Mouse (Mus musculus) embryonic stem cell, embryonic (primary cell): ENCODE data around the gene Soat1.

Experiments
- CTCF ChIA-PET, 4 experiments: fragments of 300-600 bp in 2 of 4; fragments of 350-600 bp in 2 of 4; sonication (Branson Sonifier 250); formaldehyde crosslinking; loops; one replicate each; lab custom pipeline; 2022; ENCODE audit warnings: inconsistent platforms in 2 of 4; lab: Charles Lee
- POLR2A ChIA-PET, 4 experiments: fragments of 300-600 bp in 2 of 4; fragments of 350-600 bp in 2 of 4; sonication (Branson Sonifier 250); formaldehyde crosslinking; loops; one replicate each; lab custom pipeline; 2022; ENCODE audit warnings: antibody characterized with exemption in 4 of 4, inconsistent platforms in 1 of 4; lab: Charles Lee

Soat1 gene

DNA sequence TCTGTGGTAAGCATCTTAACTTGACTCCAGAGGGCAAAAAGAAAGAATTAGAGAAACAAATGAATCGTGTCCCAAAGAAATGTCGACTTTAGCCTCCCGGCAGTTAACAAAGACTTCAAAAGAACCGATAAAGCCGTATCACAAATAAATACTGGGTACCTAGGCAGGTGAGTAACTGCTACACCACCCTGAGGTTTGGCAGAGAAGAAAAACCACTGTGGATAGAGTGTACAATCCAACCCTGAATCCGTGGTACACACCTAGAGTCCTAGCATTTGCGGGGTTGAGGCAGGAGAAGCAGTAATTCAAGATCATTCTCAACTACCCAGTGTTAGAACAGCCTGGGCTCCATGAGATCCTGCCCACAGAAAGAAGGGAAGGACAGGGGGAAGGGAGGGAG is 2.2 kb downstream of the Soat1 start:
- ChIA-PET CTCF (no interaction called here), POLR2A (no interaction called here)

DNA sequence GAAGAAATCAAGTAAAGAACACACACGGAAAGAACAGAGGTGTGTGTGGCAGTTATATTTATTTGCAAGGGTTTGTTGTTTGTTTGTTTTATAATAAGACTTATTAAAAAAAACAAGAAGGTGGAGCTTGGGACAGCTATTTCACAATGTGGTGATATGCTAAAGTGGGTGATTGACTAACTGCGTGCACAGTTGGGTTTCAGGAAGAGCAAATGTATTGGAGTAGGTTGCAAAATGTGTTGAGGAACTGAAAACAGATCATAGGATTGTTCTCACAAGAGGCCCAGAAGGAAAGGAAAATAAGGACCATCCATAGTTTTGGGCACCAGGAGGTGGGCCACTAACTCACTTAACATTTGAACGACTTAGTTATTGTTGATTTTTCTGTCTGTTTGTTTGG is 3.1 kb downstream of the Soat1 start:
- ChIA-PET CTCF (no interaction called here), POLR2A (no interaction called here)

DNA sequence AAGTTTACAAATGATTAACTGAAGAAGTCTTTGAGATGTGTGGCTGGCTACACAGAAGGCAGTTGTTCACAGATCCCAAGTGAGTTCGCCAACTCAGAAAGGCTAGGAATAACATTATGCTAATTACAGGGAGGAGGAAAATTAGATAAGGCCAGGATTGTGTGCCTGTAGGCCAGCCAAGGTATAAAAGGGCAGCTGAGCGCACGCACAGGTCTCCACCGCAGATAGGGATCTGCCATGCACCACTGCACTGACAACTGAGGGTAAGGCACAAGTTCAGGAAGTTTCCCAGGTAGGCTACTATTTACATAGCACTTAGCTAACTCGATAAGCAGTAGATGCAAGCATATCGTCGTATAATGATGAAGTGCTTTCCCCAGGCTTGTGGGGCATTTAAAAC is 3.6 kb downstream of the Soat1 start:
- ChIA-PET POLR2A (no interaction called here), CTCF (no interaction called here)

DNA sequence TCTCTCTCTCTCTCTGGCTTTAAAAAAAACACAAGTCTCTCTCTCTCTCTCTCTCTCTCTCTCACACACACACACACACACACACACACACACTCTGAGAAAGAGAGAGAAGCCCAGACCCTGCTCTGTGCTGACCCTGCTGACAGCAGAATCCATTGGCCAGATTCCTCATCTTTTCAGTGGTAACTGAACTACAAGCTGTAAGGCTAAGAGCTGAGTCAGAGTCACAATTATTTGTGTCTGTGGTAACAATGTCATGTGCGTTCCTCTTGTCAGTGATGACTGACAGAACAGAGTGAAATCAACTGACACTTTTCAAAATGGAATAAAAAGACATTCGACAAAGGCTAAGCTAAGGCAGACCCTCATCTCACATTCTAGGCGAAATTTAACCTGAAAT is 5.6 kb downstream of the Soat1 start:
- ChIA-PET CTCF (interaction anchor here in 3 of 4 experiments (0.6 kb wide), 4 partner anchors 16 to 607 kb away, joined by 3 to 6 read pairs (median 4); no protein-coding TSS in a partner anchor), POLR2A (interaction anchor here in 2 of 4 experiments (0.6 to 0.9 kb wide), 2 partner anchors 9 to 19 kb away, joined by 4 read pairs; no protein-coding TSS in a partner anchor)

DNA sequence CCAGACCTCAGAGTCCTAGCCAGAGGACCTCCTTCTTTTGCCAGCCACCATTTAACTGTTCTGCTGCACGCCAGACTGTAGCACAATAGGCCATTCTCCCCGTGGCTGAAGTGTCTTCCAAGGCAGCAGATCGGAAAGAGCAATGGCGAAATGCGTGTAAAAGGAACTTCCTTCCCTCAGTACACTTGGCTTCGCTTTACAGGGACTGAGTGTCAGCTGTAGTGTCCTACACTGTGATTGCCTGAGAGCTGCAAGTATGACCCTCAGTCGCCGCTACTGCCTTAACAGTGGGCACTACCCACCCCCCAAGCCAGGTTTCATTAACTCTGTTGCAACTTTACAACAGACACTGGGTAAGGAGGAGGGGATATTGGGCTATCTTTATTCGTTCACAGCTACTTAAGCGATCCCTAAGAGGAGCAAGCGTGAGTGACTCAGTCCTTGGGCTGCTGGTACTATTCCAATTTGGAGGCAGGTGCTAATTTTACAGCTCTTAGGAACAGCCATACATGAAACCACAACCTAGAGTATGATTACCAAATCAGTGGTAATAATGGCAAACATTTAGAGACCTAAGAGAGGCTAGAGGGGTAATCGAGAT is 6.4 kb downstream of the Soat1 start:
- ChIA-PET POLR2A (interaction anchor here in 2 of 4 experiments (0.6 to 0.9 kb wide), 2 partner anchors 8 to 18 kb away, joined by 4 read pairs; no protein-coding TSS in a partner anchor), CTCF (interaction anchor here in 2 of 4 experiments (0.6 kb wide), 2 partner anchors 15 to 608 kb away, joined by 3 to 6 read pairs; no protein-coding TSS in a partner anchor)

DNA sequence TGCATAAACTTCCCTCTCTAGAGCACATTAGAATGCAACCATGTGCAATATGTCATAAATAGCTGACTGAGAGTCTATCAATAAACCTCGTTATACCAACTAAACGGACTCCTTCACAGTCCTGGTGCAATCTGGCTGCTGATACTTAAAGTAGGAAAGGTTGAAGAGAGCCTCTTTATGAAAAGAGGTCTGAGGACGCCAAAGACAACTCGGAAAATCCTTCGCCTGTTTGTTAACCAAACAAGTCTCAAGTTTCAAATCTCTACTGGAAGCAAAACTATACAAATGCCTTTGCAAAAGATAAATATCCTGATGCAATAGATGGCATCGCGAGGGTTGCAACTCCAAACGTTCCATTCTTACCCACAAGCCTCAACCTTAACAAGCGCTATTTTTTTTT is 9.2 kb downstream of the Soat1 start:
- CTCF ChIA-PET = no interaction called here
- POLR2A ChIA-PET = no interaction called here

DNA sequence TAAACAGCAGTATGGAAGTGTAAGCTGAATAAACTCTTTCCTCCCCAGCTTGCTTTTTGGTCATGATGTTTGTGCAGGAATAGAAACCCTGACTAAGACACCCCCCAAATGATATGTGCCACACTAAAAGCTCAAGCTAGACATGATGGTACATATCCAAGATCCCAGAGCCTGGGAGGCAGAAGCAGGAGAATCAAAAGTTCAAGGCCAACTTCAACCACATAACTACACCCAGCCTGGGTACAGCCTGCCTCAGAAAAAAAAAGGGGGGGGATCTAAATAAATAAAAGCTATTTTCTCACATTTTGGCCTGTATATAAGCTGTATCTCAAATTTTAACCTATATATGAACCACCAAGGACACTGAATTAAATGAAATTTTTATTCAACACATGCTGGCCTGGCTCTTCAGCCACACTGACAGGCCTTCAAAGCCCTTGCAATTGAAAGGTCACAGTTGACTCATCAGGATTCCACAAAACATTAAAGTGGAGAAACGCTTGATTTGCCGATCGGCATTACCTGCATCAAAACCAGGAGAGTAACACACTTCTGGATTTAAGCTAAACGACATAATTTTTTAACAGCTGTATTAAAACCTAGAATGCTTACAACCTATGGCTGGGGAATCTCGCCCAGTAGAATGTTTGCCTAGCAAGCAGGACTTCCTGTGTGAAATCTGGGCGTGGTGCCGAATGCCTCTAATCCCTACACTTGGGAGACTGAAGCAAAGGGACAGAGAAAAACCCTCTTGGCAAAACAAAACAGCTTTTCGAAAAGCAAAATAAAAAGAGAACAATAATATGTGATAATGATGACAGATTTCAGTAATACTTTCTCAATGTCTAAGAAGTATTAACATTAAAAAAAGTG is 9.9 kb downstream of the Soat1 start:
- CTCF ChIA-PET = interaction anchor here in 1 of 4 experiments (0.5 kb wide), 1 partner anchor 9 kb away, joined by 3 read pairs; no protein-coding TSS in a partner anchor
- POLR2A ChIA-PET = interaction anchor here in 2 of 4 experiments (0.7 kb wide), 2 partner anchors 9 to 17 kb away, joined by 3 read pairs; no protein-coding TSS in a partner anchor

DNA sequence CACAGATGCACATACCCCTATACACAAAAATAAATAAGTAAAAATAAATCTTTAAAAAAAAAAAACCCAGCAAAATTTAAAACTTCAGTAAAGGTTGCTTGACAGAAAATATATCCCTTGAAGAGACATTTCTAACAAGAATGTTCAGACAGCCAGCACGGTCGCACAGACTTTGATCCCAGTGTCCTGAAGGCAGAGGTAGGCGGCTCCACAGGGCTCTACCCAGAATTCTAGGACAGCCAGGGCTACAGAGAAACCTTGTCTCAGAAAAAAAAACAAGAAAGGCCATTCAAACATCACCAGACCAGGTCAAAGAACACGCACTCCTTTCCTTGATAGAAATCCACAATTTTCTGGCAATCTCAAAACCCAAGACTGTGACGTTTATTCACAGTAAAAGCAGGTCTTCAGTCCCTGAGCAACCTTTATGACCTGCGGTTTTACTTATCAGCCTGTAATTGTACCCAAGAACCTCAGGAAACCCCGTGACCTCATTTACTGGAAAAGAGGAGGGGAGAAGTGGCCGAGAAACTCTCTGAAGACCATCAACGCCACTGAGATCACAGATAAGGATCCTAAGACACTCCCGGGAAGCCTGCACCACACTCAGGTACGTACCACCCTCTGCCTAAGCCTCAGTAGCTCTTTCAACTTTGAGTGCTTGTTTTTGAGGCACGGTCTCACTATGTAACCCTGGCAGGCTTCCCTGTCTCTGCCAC is 11.7 kb downstream of the Soat1 start:
- POLR2A ChIA-PET = interaction anchor here in 1 of 4 experiments (0.9 kb wide), 1 partner anchor 11 kb away, joined by 3 read pairs; no protein-coding TSS in a partner anchor

DNA sequence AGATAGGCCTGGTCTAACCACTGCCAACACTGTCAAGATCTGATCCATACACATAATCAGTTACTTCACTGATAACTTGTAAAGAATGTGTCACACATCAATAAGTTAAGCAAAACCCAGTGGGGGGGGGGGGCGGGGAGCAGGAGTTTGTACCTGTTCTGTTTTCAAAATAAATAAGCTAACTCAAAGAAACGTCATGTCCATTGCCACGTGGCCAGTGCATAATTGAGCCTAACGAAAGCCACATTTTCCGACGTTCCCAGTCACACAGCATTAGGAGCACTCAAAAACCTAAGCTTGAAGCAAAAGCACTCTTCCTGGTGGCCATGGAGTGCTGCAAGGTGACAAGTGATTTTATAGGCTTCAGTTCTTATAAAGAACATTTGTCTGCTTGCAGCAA is 13.1 kb downstream of the Soat1 start:
- ChIA-PET CTCF (no interaction called here), POLR2A (interaction anchor here in 2 of 4 experiments (0.7 to 1.2 kb wide), 4 partner anchors 10 to 349 kb away, joined by 3 read pairs; no protein-coding TSS in a partner anchor)

More for the DNA sequence above, 11.7 kb downstream of the Soat1 start:
- CTCF ChIA-PET = no interaction called here

DNA sequence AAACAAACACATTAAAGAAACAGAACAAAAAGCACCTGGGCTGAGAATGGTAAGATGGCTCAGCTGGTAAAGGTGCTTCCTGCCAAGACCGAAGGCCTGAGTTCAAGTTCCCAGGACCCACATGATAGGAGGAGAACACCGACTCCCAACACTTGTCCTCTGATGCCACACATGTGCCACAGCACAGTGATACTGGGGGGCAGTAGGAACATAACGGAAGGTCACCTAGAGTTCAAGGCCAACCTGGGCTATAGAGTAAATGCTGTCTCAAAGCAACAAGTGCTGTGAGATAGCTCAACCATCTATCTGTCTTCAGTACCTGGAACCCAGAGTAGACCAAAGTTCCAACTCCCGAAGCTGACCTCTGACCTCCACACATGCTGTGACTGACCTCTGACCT is 13.9 kb downstream of the Soat1 start:
- ChIA-PET POLR2A (interaction anchor here in 1 of 4 experiments (1.0 to 1.4 kb wide), 2 partner anchors 8 to 10 kb away, joined by 4 read pairs; no protein-coding TSS in a partner anchor), CTCF (no interaction called here)

DNA sequence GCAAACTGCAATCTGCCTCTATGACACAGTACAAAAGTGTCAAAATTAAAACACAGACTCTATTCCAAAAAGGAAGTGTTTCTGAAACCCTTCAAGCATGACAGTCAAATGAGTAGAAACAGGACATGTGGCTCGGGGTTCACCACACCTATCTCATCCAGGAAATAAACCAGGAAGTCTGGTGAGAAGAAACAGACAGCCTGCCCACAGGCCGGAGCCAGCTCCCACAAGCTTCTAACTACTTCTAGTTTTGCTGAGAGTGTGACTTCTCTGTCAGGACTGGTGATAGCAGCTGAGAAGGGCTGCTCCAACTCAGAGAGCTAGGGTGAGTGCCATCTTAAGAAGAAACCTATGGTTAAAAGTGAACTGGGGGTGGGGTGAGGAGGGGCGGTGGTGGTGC is 14.4 kb downstream of the Soat1 start:
- ChIA-PET CTCF (interaction anchor here in 1 of 4 experiments (0.6 kb wide), 1 partner anchor 13 kb away, joined by 3 read pairs; no protein-coding TSS in a partner anchor), POLR2A (interaction anchor here in 1 of 4 experiments (1.0 to 1.4 kb wide), 2 partner anchors 9 to 10 kb away, joined by 4 read pairs; no protein-coding TSS in a partner anchor)

DNA sequence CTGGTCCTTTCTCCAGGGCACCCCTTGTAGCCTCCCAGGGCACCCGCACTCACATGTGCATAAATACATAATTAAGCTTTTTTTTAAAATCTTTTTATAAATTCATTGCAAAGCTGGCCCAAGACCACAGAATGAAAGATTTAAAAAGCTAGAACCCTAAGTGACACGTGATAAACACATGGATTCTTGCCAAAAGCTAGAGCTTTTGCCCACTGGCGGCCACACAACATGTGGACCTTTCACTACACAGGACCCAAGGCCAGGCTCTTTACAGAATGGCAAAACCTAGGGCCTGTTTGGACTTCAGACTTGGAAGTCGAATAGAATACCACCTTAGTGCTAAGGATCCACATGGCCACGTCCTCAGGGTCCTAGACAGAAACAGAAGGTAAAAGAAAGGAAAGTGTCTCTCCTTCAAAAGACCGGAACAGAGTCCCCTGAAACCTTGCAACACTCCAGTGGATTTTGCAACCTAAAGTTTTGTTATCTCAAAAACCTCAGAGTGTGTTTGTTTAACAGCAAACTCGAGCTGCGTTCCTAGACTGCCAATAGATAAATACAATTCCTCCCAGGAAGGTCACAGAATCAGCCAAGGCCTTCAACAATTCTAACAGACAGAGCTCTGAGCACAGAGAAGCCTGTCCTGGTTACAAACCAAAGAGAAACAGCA is 15.6 kb downstream of the Soat1 start:
- ChIA-PET CTCF (no interaction called here), POLR2A (interaction anchor here in 2 of 4 experiments (0.6 to 1.4 kb wide), 2 partner anchors 8 to 9 kb away, joined by 4 to 6 read pairs; no protein-coding TSS in a partner anchor)

DNA sequence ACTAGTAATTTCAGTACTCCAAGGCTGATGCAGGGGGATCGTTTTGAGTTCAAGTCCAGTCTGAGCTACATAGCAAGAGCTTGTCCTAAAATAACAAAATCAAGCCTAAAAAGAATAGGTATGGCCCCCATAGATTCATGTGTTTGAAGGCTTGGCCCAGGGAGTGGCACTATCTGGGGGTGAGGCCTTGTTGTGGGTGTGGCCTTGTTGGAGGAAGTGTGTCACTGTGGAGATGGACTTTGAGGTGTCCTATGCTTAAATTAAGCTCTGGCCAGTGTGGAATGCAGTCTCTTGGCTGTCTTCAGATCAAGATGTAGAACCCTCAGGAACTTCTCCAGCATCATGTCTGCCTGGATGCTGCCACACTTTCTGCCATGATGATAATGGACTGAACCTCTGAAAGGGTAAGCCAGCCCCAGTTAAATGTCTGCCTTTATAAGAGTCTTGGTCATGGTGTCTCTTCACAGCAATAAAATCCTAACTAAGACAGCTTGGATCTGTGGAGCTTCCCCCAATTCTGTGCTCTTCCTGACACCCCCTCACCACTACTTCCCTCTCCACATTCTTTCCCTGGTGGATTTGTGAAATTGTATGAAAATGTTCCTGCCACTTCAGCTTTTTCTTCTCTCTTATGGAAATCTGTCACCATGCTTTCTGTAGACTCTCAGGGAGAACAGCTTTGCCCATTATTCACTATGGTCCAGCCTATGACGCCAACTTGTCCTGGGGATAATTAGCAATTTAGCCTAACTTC is 18.9 kb downstream of the Soat1 start:
- CTCF ChIA-PET = no interaction called here
- POLR2A ChIA-PET = interaction anchor here in 1 of 4 experiments (1.6 to 2.0 kb wide), 2 partner anchors 8 to 12 kb away, joined by 4 to 5 read pairs; no protein-coding TSS in a partner anchor

DNA sequence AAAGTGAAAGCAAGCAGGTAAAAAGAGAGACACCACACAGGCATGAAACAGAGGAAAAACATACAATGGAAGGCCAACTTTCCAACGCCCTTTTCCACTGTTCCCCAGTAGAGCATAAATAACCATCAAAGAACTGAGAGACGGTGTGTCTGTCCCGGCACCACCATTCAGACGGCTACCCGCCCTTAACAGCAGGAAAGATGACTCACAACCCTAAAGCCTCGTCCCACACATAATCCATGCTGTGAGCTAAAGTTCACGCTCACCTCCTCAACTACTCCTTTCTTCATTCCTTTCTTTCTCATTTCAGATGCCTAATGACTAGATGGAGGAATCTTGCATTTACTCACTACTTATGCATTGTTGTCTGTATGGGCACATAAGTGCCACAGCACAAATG is 19.7 kb downstream of the Soat1 start:
- ChIA-PET CTCF (no interaction called here), POLR2A (interaction anchor here in 1 of 4 experiments (1.2 to 2.0 kb wide), 3 partner anchors 8 to 104 kb away, joined by 3 to 5 read pairs (median 4); partner anchors contain the start of gene Abl2)

DNA sequence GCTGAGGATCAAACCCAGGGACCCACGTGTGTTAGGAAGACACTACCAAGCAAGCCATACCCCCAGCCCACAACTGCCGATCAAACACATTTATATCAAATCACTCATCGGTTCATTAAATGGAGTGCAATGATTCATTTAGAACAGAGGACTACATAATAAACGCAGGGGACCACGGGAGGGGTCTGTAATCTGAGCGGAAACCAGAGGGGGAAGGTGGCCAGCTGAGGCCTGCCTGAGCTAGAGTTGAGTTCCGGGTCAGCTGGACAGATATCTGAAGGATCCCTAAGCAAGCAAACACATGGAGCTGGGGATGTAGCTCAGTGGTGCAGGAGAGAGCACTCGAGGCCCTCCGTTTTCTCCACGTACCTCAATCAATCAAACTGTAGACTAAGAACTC is 20.3 kb downstream of the Soat1 start:
- POLR2A ChIA-PET = interaction anchor here in 1 of 4 experiments (0.6 to 1.6 kb wide), 3 partner anchors 11 to 105 kb away, joined by 3 to 5 read pairs (median 3); partner anchors contain the start of gene Abl2
- CTCF ChIA-PET = no interaction called here

DNA sequence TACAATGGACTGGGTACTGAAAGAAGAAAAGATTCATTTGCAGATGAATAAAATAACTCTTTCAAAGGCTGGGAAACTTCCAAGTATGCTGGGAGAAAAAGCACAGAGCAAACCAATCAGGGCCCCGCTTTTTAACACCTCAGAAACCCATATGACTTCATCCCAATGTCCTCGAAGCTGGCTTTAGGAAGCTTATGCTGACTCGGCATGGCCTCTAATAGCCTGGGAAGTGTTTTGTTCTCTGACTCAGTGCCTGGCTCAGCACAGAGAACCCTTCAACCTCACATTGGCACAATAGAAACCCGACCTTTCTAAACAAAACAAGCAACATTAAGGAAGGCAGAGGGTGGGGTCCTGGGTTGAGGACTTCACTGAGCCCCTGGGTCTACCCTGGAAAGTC is 23.7 kb downstream of the Soat1 start:
- POLR2A ChIA-PET = interaction anchor here in 3 of 4 experiments (0.7 to 1.1 kb wide), 4 partner anchors 9 to 32 kb away, joined by 4 to 6 read pairs (median 4); no protein-coding TSS in a partner anchor
- CTCF ChIA-PET = no interaction called here

DNA sequence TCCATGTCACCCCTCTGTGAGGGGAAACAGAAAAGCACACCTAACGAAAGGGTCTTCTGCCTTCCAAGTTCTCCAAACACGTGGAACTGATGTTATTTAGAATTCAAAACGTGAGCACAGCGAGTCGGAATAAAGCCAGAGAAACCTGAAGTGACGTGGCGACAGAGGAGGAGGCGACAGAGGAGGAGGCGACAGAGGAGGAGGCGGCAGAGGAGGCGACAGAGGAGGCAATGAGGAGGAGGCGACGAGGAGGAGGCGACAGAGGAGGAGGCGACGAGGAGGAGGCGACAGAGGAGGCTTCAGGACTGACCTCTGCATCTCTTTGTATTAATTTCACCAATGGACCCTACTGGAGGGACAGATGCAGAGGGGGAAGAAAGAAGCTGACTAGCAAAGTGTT is 24.4 kb downstream of the Soat1 start:
- ChIA-PET CTCF (no interaction called here), POLR2A (interaction anchor here in 3 of 4 experiments (0.5 to 1.1 kb wide), 3 partner anchors 10 to 23 kb away, joined by 4 read pairs; no protein-coding TSS in a partner anchor)
